8 mouse cellular contexts compared by ENCODE assay signal in genomic region chr10:59222271-59223101, GRCm38 (mm10). TPM values are rescaled to one million over a fixed set of nuclear protein-coding genes. Genes with fewer than 3 reads are reported as not detected.
A peak's percentile ranks its signal among the peaks of the same experiment; 100 is the strongest.
DNase-seq lines count a peak whose midpoint lies in the region; ATAC-seq and TF ChIP-seq lines count a peak whose summit lies in the region.

No protein-coding gene starts in this region.

- no peak for TF ChIP-seq EP300 in heart, postnatal 0 days (IDR thresholded peaks at IDR 0.05; ENCODE audit: low read depth)

- no peaks in the 10 kb centered on the region for H3K27me3 ChIP-seq in forebrain, embryonic 11.5 days (ENCODE audit: control insufficient read depth, insufficient read depth, low read length)
- no peaks in the 10 kb centered on the region for H3K27me3 ChIP-seq in heart, postnatal 0 days (ENCODE audit: control insufficient read depth, insufficient read depth, low read length)
- H3K27me3 ChIP-seq in neural tube, embryonic 13.5 days = no peaks in the 10 kb centered on the region

- H3K9ac ChIP-seq in ES-E14 (ENCODE audit: insufficient read depth, low read depth, low read length, poor library complexity, severe bottlenecking) = peak overlapping the region; percentile 96
- H3K9ac ChIP-seq in forebrain, embryonic 11.5 days (ENCODE audit: low read length) = peak overlapping the region; percentile 90
- H3K9ac ChIP-seq in heart, postnatal 0 days (replicated peaks; ENCODE audit: low read depth, low read length) = peak overlapping the region; percentile 92
- peak overlapping the region; percentile 92 for H3K9ac ChIP-seq in neural tube, embryonic 13.5 days

- in situ Hi-C loops in ES-E14 (cut with MboI; ENCODE audit: low sequenced_read_pairs in 2 of 2, unreplicated experiment in 2 of 2) = no loop called here

- peak overlapping the region; percentile 99 for H3K4me2 ChIP-seq in forebrain, embryonic 11.5 days (ENCODE audit: low read depth, low read length, severe bottlenecking)
- H3K4me2 ChIP-seq in heart, postnatal 0 days (ENCODE audit: low read depth, low read length) = peak overlapping the region; percentile 99
- peak overlapping the region; percentile 100 for H3K4me2 ChIP-seq in neural tube, embryonic 13.5 days

- peak overlapping the region; percentile 95 to 99 for H3K4me3 ChIP-seq in ES-E14 (ENCODE audit: insufficient read depth in 1 of 2, low read depth in 1 of 2, low read length in 2 of 2, poor library complexity in 1 of 2, severe bottlenecking in 1 of 2)
- H3K4me3 ChIP-seq in bone marrow macrophage, adult 2 months (ENCODE audit: insufficient read depth, low read length) = peak overlapping the region; percentile 97
- H3K4me3 ChIP-seq in forebrain, embryonic 11.5 days (ENCODE audit: low read depth, low read length) = peak overlapping the region; percentile 80
- H3K4me3 ChIP-seq in heart, postnatal 0 days (ENCODE audit: low read depth, low read length) = peak overlapping the region; percentile 89
- peak overlapping the region; percentile 86 for H3K4me3 ChIP-seq in lung, adult 2 months (replicated peaks; ENCODE audit: extremely low read depth, low read depth, low read length)
- peak overlapping the region; percentile 86 for H3K4me3 ChIP-seq in neural tube, embryonic 13.5 days

- peak; percentile 17; the same call in 1 of the 2 replicates for ATAC-seq in forebrain, embryonic 11.5 days (replicated peaks; ENCODE audit: low FRiP score)
- peak; percentile 2 for ATAC-seq in heart, postnatal 0 days (ENCODE audit: insufficient read depth, low read depth)
- ATAC-seq in neural tube, embryonic 13.5 days (ENCODE audit: low read depth) = peak; percentile 52; the same call in 1 of the 2 replicates

- no peaks in the 10 kb centered on the region for H3K9me3 ChIP-seq in ES-E14 (ENCODE audit: control insufficient read depth, insufficient read depth, low read depth, low read length)
- no peaks in the 10 kb centered on the region for H3K9me3 ChIP-seq in forebrain, embryonic 11.5 days (ENCODE audit: control insufficient read depth, low read length)
- no peaks in the 10 kb centered on the region for H3K9me3 ChIP-seq in heart, postnatal 0 days (replicated peaks; ENCODE audit: control insufficient read depth, low read length)
- no peaks in the 10 kb centered on the region for H3K9me3 ChIP-seq in neural tube, embryonic 13.5 days

- H3K4me1 ChIP-seq in ES-E14 (ENCODE audit: control insufficient read depth in 2 of 2, insufficient read depth in 2 of 2, low read length in 2 of 2, poor library complexity in 1 of 2) = peaks cover 0 to 3% of the 10 kb centered on the region in 2 experiments; a peak in 1 of 4 replicates
- peaks cover 10% of the 10 kb centered on the region for H3K4me1 ChIP-seq in bone marrow macrophage, adult 2 months (ENCODE audit: control insufficient read depth, insufficient read depth, low read length)
- H3K4me1 ChIP-seq in forebrain, embryonic 11.5 days (replicated peaks; ENCODE audit: control insufficient read depth, insufficient read depth, low read length) = peaks cover 5% of the 10 kb centered on the region
- H3K4me1 ChIP-seq in heart, postnatal 0 days (ENCODE audit: control insufficient read depth, insufficient read depth) = peaks cover 6% of the 10 kb centered on the region
- peaks cover 7% of the 10 kb centered on the region; the same call in 1 of the 2 replicates for H3K4me1 ChIP-seq in lung, adult 2 months (ENCODE audit: control insufficient read depth, insufficient read depth, low read length)
- peaks cover 41% of the 10 kb centered on the region for H3K4me1 ChIP-seq in neural tube, embryonic 13.5 days (replicated peaks)

- 3% methylated on average over 48 of the region's 49 CpGs for WGBS in forebrain, embryonic 11.5 days
- 3% methylated on average over 46 of the region's 49 CpGs for WGBS in heart, postnatal 0 days
- 2% methylated on average over 49 of the region's 49 CpGs for WGBS in lung, adult 2 months
- WGBS in neural tube, embryonic 13.5 days = 2% methylated on average over 48 of the region's 49 CpGs

- no peak for TF ChIP-seq POLR2A in bone marrow macrophage, adult 2 months (IDR thresholded peaks at IDR 0.05; ENCODE audit: borderline replicate concordance, low read depth, low read length)
- TF ChIP-seq POLR2A in lung, adult 2 months (IDR thresholded peaks at IDR 0.05; ENCODE audit: borderline replicate concordance, extremely low read depth, low read depth, low read length) = no peak

- no peak for DNase-seq in ES-E14 (ENCODE audit: low read depth, low spot score)
- DNase-seq in forebrain, embryonic 11.5 days (ENCODE audit: low spot score) = peak; percentile 65
- DNase-seq in heart, postnatal 0 days (ENCODE audit: low spot score) = peak; percentile 12
- DNase-seq in kidney, postnatal 14 days = peak; percentile 32
- DNase-seq in lung, adult 2 months = peak; percentile 49
- DNase-seq in urinary bladder, postnatal 36 days (ENCODE audit: low spot score in 2 of 2) = peak; percentile 29 to 62

- no peak overlapping the region for H3K27ac ChIP-seq in ES-E14 (ENCODE audit: insufficient read depth, low read depth, low read length, poor library complexity, severe bottlenecking)
- peak overlapping the region; percentile 82 for H3K27ac ChIP-seq in bone marrow macrophage, adult 2 months (ENCODE audit: insufficient read depth, low read depth, low read length)
- no peak overlapping the region; the same call in 1 of the 2 replicates for H3K27ac ChIP-seq in forebrain, embryonic 11.5 days (ENCODE audit: low read depth, low read length)
- peak overlapping the region; percentile 93 for H3K27ac ChIP-seq in heart, postnatal 0 days (ENCODE audit: low read depth)
- H3K27ac ChIP-seq in neural tube, embryonic 13.5 days (replicated peaks) = peak overlapping the region; percentile 96

- no peak for TF ChIP-seq CTCF in bone marrow macrophage, adult 2 months (IDR thresholded peaks at IDR 0.05; ENCODE audit: low read depth, low read length)
- TF ChIP-seq CTCF in heart, postnatal 0 days (IDR thresholded peaks at IDR 0.05; ENCODE audit: low read depth) = no peak
- no peak for TF ChIP-seq CTCF in lung, adult 2 months (IDR thresholded peaks at IDR 0.05; ENCODE audit: insufficient read depth, low read length)

- H3K36me3 ChIP-seq in ES-E14 (ENCODE audit: control insufficient read depth, insufficient read depth, low read length, poor library complexity, severe bottlenecking) = no peaks in the 10 kb centered on the region
- no peaks in the 10 kb centered on the region for H3K36me3 ChIP-seq in forebrain, embryonic 11.5 days (ENCODE audit: control insufficient read depth, insufficient read depth, low read length)
- no peaks in the 10 kb centered on the region for H3K36me3 ChIP-seq in heart, postnatal 0 days (replicated peaks; ENCODE audit: control insufficient read depth, insufficient read depth, low read length)
- no peaks in the 10 kb centered on the region for H3K36me3 ChIP-seq in neural tube, embryonic 13.5 days

TF ChIP-seq in ES-E14, 5 proteins besides CTCF, POLR2A, EP300 and RAD21:
- TF ChIP-seq CHD2 (IDR thresholded peaks at IDR 0.05; ENCODE audit: low read depth, low read length) (no peak), ZNF384 (IDR thresholded peaks at IDR 0.05; ENCODE audit: low read depth, low read length) (no peak), MAFK (IDR thresholded peaks at IDR 0.05; ENCODE audit: insufficient read depth, low read depth, low read length) (no peak)

RNA-seq across cellular contexts. Expression of gene Sowahc, which starts 0.7 kb away (rescaled TPM):
- 6.3 and 7.9 TPM in 2 replicates for total RNA-seq in ES-E14 (2012; rRNA removed)
- polyA plus RNA-seq in bone marrow macrophage, adult 2 months (2012; ENCODE audit: insufficient read depth, insufficient read length, missing spikeins) = 7.8 and 8.3 TPM in 2 replicates
- polyA plus RNA-seq in forebrain, embryonic 11.5 days (2014; fragmentation: Nextera tagmentation; extraction: Ambion mirVana) = 13.7 and 15.2 TPM in 2 replicates
- total RNA-seq in heart, postnatal 0 days (2014; rRNA removed; ENCODE audit: low replicate concordance) = 2.4 TPM in 2 replicates
- 0.97 and 1.2 TPM in 2 replicates for polyA plus RNA-seq in heart, postnatal 0 days (2015; fragmentation: Nextera tagmentation; extraction: Ambion mirVana)
- 9.3 TPM in 2 replicates for polyA plus RNA-seq in lung, adult 2 months (2012; rRNA removed)
- polyA plus RNA-seq in neural tube, embryonic 13.5 days (2015; fragmentation: Nextera tagmentation; extraction: Ambion mirVana) = 15.2 and 15.8 TPM in 2 replicates

RNA-seq across cellular contexts. Expression of gene Sept10, which starts 0.8 kb away (rescaled TPM):
- 15.1 and 16.8 TPM in 2 replicates for total RNA-seq in ES-E14 (2012; rRNA removed)
- 14.7 and 18.1 TPM in 2 replicates for polyA plus RNA-seq in bone marrow macrophage, adult 2 months (2012; ENCODE audit: insufficient read depth, insufficient read length, missing spikeins)
- 31.8 and 37.3 TPM in 2 replicates for polyA plus RNA-seq in forebrain, embryonic 11.5 days (2014; fragmentation: Nextera tagmentation; extraction: Ambion mirVana)
- total RNA-seq in heart, postnatal 0 days (2014; rRNA removed; ENCODE audit: low replicate concordance) = 33.8 and 37.8 TPM in 2 replicates
- polyA plus RNA-seq in heart, postnatal 0 days (2015; fragmentation: Nextera tagmentation; extraction: Ambion mirVana) = 27.8 and 30.3 TPM in 2 replicates
- 7.0 and 9.2 TPM in 2 replicates for polyA plus RNA-seq in lung, adult 2 months (2012; rRNA removed)
- polyA plus RNA-seq in neural tube, embryonic 13.5 days (2015; fragmentation: Nextera tagmentation; extraction: Ambion mirVana) = 19.1 and 21.5 TPM in 2 replicates

Comparison
In these comparisons a context has a peak if more than half of its experiments do, and no peak if none do; other contexts are left out.
1. H3K27ac ChIP-seq: peak in bone marrow macrophage, adult 2 months (single experiment), heart, postnatal 0 days (single experiment) and neural tube, embryonic 13.5 days (single experiment); none in ES-E14 (single experiment) and forebrain, embryonic 11.5 days (single experiment).
2. ATAC-seq: peak in every context shown above with its lines; median percentile 52 in neural tube, embryonic 13.5 days; 17 in forebrain, embryonic 11.5 days; 2 in heart, postnatal 0 days.
3. Peak in every context shown above with its lines, with median percentiles within 50 percentile points of each other: H3K4me3 ChIP-seq, H3K9ac ChIP-seq and H3K4me2 ChIP-seq.